Mouse (Mus musculus): Measurements from ENCODE around the gene Hist1h2bh. TPM values are rescaled to one million over a fixed set of nuclear protein-coding genes. Genes with fewer than 3 reads are reported as not detected.
A peak's percentile ranks its signal among the peaks of the same experiment; 100 is the strongest.

Hist1h2bh gene
- total RNA-seq, 2 experiments from 2014 or later: 1.8 to 2.2 TPM

DNA sequence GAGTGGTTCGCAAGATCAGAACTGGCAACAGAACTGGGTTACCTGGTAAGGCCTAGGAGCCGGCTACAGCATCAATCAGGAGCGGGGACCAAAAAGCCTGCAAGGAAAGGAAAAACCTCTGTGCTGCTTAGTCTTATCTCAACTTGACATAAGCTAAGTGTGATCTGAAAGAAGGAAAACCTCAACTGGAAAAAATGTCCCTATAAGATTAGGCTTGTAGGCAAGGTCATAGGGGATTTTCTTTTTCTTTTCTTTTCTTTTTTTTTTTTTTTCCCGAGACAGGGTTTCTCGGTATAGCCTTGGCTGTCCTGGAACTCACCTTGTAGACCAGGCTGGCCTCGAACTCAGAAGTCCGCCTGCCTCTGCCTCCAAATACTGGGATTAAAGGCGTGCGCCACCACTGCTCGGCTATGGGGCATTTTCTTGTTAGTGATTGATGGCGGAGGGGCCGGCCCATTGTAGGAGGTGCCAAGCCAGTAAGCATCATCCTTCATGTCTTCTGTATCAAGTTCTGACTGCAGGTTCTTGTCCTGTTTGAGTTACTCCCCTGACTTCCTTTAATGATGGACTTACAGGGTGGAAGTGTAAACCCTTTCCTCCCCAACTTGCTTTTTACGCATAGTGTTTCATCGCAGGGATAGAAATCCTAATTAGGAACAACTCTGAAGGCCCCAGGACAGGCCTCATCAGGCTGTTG is 36.2 kb downstream of the Hist1h2bh start:
- no peak for DNase-seq (ENCODE audit: low spot score in 2 of 2)

DNA sequence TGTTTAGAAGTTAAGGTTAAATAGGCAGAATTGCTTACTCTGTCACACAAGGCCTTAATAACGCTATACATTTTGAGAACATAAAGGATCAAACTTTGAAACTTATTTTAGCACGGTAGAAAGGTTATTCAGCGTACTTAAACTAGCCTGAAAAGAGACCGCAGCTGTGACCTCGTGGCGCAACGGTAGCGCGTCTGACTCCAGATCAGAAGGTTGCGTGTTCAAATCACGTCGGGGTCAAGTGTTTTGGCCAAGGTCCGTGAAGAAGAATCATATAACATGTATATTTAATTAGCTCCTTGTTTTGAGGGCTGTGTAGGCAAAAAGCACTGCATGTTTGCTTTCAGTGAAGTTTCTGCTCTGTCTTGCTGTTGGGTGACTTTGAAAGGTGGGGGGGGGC is 36.8 kb downstream of the Hist1h2bh start:
- peak; percentile 49 to 74 for DNase-seq (ENCODE audit: low spot score in 2 of 2)

DNA sequence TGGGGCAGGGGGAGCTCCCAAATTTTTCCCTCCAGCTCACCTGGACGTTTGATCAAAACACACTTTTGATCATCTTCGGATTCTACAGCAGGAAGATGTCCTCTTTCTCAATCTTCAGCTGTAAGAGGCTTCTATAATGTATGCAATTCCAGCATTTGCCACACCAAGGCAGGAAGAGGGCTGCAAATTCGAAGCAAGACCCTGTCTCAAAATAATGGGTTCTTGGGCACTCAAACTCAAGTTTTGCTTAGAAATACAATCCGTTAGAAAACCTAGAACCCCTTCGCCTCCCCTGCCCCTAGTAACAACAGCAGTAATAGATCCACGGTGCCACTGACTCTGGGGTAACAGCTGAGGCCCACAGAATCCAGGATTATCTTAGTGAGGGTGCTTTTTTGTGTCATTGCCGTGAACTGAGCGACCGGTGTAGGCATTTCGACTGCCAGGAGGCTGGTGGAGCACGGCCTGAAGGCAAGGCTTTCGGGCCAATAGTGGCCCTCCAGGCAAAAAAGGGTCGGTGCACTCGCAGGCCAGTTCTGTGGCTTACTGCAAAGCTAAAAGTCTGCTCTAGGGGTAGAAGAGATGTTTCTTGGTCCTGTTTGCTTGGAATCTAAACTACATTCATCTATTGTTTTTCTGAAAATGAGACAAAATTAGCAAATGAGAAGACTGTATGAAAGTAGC is 37.4 kb downstream of the Hist1h2bh start:
- no peak for DNase-seq (ENCODE audit: low spot score in 2 of 2)

DNA sequence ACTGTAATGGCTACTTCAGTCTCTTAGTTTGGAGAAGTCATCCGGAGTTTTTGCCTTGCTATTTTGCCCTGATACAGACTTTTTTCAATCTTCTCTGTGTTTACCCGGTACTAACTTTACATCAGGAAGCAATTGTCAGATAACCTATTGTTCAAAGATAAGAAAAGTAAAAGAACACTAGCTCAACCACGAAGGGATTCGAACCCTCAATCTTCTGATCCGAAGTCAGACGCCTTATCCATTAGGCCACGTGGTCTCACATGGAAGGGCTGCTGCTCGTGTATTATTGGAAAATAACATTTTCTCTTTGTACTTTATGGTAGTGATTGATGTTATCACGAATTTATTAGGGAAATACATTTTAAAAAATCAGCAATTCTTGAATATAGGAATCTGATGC is 39.4 kb downstream of the Hist1h2bh start:
- DNase-seq (ENCODE audit: low spot score in 2 of 2): peak in 1 of 2 experiments; percentile 70

DNA sequence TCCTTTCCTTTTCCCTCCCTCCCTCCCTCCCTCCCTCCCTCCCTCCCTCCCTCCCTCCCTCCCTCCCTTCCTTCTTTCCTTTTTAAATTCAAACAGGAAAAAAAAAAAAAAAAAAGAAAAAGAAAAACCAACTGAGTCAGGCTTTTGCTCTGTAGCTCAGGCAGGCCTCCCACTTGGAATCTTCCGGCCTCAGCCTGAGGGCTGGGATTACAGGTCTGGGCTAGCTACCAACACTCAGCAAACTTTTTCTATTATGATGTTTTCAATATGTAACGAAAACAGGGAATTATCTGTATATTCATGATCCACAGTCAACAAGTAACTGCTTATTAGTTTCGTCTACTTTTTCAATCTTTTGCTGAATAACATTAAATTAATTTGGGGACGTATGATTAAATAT is 40.3 kb downstream of the Hist1h2bh start:
- no peak for DNase-seq (ENCODE audit: low spot score in 2 of 2)

DNA sequence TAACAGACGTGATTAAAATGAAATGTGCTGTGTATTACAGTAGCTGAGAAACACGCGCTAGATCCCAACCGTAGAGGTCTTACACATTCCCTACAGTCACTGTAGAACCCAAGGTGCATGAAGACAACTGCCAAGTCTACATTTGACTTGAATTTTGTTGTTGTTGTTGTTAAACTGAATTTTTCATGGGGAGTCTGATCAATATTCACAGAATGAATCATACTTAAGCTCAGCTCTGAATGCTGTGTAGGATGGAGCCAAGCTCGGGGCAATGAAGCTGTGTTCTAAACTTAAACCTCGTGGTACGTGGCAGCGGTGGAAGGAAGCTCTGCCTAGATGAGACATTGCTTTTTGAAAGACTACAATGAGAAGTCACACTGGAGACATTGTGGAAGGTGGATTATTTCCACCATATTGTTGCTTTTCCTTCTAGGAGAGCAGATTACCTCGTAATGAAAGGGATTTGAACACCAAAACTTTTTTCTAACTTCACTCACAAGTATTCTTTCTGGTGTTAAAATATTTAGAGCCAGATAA is 41.1 kb downstream of the Hist1h2bh start:
- no peak for DNase-seq (ENCODE audit: low spot score in 2 of 2)

DNA sequence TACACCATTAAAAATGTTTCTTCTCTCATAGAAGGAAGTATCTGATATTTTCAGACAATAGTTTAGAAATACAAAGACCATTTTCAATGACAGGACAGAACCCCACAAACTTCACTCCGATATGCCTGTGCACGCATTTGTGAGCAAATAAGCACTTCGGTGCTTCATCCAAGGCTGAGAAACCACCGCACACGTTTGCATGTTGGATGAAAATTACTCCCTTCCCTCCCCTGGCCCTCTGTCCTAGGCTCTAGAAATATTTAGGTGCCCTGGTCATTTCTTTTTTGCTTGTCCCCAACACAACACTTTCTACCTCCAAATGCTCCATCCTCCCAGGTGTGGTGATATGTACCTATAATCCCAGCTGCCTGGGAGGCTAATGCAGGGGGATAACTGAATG is 41.7 kb downstream of the Hist1h2bh start:
- DNase-seq (ENCODE audit: low spot score in 2 of 2): no peak

DNA sequence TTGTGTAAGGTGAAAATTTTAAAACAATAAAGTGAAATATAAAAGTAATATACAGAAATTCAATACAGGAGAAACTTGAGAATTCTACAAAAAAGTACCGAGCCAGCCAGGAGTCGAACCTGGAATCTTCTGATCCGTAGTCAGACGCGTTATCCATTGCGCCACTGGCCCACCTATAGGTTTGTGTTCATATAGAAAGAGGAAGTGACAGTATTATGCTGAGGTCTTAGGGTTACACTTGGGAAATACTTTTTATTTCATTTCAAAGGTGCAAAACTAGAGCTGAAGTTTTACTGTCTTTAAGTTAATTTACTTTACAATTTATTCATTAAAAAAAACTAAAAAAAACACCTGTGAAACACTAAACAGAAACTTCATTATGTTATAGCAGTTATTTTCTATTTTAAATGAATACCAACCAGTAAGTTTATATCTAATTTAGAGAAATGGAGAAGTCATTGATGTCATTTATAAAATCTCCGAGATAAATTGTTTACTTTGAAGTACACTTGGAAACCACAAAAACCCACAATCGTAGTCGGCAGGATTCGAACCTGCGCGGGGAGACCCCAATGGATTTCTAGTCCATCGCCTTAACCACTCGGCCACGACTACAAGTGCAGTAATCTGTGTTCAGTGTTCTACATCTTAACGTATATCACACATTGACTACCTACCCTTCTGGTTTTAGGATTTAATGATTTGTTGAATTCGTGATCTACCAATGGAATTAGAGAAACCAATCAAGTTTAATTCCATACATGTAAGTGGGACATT is 42.6 kb downstream of the Hist1h2bh start:
- DNase-seq (ENCODE audit: low spot score in 2 of 2): peak; percentile 41 to 62

DNA sequence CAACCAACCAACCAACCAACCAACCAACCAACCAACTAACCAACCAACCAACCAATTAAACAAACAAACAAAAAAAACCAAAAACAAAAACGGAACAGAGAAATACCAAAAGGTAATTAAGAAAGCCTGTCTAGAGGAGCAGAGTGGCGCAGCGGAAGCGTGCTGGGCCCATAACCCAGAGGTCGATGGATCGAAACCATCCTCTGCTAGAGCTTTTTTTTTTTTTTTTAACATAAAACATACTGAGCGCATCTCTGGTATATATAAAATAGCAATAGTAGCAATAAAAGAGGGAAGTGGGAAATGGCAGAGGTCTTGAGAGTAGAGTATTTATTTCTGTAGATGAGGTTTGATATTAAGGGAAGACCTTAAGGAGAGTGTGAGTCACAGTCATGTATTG is 43.2 kb downstream of the Hist1h2bh start:
- no peak for DNase-seq (ENCODE audit: low spot score in 2 of 2)

DNA sequence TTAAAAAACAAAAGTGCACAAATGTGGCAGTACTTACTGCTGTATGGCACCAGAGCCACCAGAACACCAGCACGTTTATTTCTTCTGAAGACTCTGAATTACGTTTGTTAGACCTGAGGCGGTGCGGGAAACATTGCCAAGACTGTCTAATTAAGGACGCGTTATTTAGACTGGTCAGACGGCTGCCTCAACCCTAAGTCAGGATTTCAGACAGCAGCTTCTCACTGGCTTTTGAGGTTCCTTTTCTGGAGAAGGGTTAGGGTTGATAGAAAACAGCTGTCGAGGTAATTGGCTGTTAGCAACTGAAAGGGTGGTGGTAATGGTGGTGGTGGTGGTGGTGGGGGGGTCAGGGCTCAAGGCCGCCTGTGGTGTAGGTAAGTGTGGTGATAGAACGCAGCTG is 44.5 kb downstream of the Hist1h2bh start:
- DNase-seq (ENCODE audit: low spot score in 2 of 2): no peak

DNA sequence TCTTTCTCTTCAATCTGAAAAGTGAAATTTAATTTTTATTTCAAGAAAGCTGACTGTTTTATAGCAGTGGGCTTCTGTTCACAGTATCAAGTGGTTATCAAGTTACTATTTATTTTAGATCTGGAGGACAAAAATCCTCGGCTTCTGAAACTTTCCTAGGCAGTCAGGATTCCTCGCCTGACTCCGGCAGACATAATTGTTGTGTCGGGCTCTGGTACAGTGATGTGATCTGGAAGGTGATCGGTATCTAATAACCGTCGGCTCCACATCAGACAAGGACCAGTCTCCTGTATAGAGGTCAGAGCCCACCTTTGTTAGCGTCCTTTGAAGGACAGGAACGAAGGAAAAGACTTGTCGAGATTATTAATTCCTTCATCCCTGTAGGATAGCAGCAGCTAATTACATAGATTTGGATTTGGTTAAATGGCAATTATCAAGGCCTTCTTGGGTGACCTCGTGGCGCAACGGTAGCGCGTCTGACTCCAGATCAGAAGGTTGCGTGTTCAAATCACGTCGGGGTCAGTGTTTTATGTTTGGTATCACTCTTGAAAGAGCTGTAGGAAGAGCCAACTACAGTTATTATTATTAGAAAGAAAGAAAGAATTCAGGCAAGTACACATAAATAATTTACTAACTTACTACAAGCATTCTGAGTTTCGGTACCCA is 45.4 kb downstream of the Hist1h2bh start:
- DNase-seq (ENCODE audit: low spot score in 2 of 2): peak in 1 of 2 experiments; percentile 48

DNA sequence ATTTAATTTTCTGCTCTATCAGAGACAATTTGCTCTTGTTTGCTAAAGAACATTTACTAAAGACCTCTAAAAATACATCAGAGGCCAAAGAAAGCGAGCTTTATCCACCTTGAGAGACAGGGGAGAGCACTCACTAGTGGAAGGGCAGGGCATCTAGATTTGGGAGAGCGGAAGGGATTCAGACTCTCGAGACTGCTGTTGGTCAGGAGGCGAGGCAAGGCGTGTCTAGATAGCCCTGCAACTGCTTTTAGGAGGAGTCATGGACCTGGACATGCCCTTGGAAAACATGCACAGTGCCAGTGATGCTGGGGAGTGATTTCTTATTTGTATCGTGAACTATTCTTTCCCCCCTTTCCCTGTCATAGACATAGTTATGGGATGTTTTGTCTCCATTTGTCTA is 47.7 kb downstream of the Hist1h2bh start:
- DNase-seq (ENCODE audit: low spot score in 2 of 2): no peak

DNA sequence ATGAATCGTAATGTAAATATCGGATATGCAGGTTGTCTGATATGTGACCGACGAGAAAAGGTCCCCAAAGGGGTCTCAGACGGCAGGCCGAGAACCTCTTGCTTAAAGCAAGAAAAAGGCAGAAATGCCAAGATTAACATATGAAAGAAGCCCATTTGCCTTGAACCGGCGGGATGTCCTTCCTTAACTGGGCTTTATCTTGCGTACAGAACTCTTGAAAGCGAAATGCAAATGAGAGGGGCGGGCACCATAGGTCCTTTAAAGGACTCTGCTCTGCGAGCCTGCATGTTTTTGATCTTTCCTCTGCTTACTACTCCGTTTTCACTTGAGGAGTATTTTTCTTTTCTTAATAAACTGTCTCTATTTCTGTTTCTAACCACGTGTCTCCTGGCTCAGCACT is 51.2 kb downstream of the Hist1h2bh start:
- DNase-seq (ENCODE audit: low spot score in 2 of 2): no peak

Small RNAs within 50 kb of the gene (microRNA-seq; reads per million reads assigned to microRNA genes)
- gene Gm44297 (ENCODE audit: borderline number of aligned reads in 2 of 2) (0 reads per million in 2 experiments), gene Gm44359 (ENCODE audit: borderline number of aligned reads in 2 of 2) (0 reads per million in 2 experiments), gene Gm44394 (ENCODE audit: borderline number of aligned reads in 2 of 2) (0 reads per million in 2 experiments), gene n-TStga1 (ENCODE audit: borderline number of aligned reads in 2 of 2) (0.95 to 1.2 reads per million in 2 experiments)

Other genes starting within 250 kb of the Hist1h2bh start
- gene Zfp322a, start 174.2 kb downstream of the Hist1h2bh start, total RNA-seq (2021): 10 to 100 TPM; 15.0 to 18.5 TPM
- gene Abt1, start 119.5 kb downstream of the Hist1h2bh start, total RNA-seq (2021): 1 to 10 TPM; 7.9 to 8.4 TPM
- gene Btn1a1, start 77.5 kb downstream of the Hist1h2bh start, total RNA-seq (2021): under 1 TPM in 1 of 2 experiments, not detected in 1; 0.10 TPM
- gene Btn2a2, start 54.5 kb downstream of the Hist1h2bh start, total RNA-seq (2021): not detected
- gene Hist1h4h, start 12.3 kb downstream of the Hist1h2bh start, total RNA-seq (2021): 100 to 1,000 TPM; 400 to 445 TPM
- 10 to 100 TPM in 1 of 2 experiments, 1 to 10 TPM in 1; 8.5 to 12.6 TPM for gene Hist1h2af, start 9.5 kb downstream of the Hist1h2bh start, total RNA-seq (2021)
- 1 to 10 TPM; 3.8 to 4.7 TPM for gene Hist1h3g, start 8.0 kb downstream of the Hist1h2bh start, total RNA-seq (2021)
- 10 to 100 TPM; 12.6 to 12.7 TPM for gene Hist1h3f, start 660 bp upstream of the Hist1h2bh start, total RNA-seq (2021)
- gene Hist1h4f, start 8.3 kb upstream of the Hist1h2bh start, total RNA-seq (2021): 10 to 100 TPM; 32.5 to 41.1 TPM
- 1 to 10 TPM; 1.5 to 1.6 TPM for gene Hist1h1d, start 9.9 kb upstream of the Hist1h2bh start, total RNA-seq (2021)
- 10 to 100 TPM; 31.7 to 35.9 TPM for gene Hist1h3e, start 19.0 kb upstream of the Hist1h2bh start, total RNA-seq (2021)
- 1 to 10 TPM; 2.9 to 3.8 TPM for gene Hist1h2ae, start 27.8 kb upstream of the Hist1h2bh start, total RNA-seq (2021)
- 10 to 100 TPM; 54.4 to 56.8 TPM for gene Hist1h2bg, start 28.0 kb upstream of the Hist1h2bh start, total RNA-seq (2021)
- gene Hist1h2bf, start 30.8 kb upstream of the Hist1h2bh start, total RNA-seq (2021): 10 to 100 TPM; 15.9 to 21.9 TPM
- gene Hist1h2ad, start 31.0 kb upstream of the Hist1h2bh start, total RNA-seq (2021): 1 to 10 TPM; 5.6 to 6.1 TPM
- 1 to 10 TPM; 3.2 to 3.9 TPM for gene Hist1h3d, start 32.4 kb upstream of the Hist1h2bh start, total RNA-seq (2021)
- gene Hist1h4d, start 38.2 kb upstream of the Hist1h2bh start, total RNA-seq (2021): 100 to 1,000 TPM; 125 to 153 TPM
- gene Hist1h2be, start 77.7 kb upstream of the Hist1h2bh start, total RNA-seq (2021): 10 to 100 TPM in 1 of 2 experiments, 1 to 10 TPM in 1; 9.3 to 13.3 TPM
- gene Hist1h1e, start 79.2 kb upstream of the Hist1h2bh start, total RNA-seq (2021): 10 to 100 TPM; 33.6 to 39.8 TPM
- 1 to 10 TPM; 2.0 to 2.2 TPM for gene Hist1h2ac, start 140.6 kb upstream of the Hist1h2bh start, total RNA-seq (2021)
- gene Hist1h2bc, start 140.8 kb upstream of the Hist1h2bh start, total RNA-seq (2021): 100 to 1,000 TPM; 115 to 172 TPM
- not detected for gene Hist1h1t, start 152.4 kb upstream of the Hist1h2bh start, total RNA-seq (2021)
- gene Hist1h4c, start 155.1 kb upstream of the Hist1h2bh start, total RNA-seq (2021): 10 to 100 TPM; 79.0 to 94.6 TPM
- 10 to 100 TPM; 33.3 to 45.6 TPM for gene Hfe, start 167.5 kb upstream of the Hist1h2bh start, total RNA-seq (2021)
- gene Hist1h1c, start 195.4 kb upstream of the Hist1h2bh start, total RNA-seq (2021): 100 to 1,000 TPM; 157 to 187 TPM
- gene Hist1h3c, start 202.2 kb upstream of the Hist1h2bh start, total RNA-seq (2021): 1 to 10 TPM; 4.6 to 5.4 TPM
- 10 to 100 TPM; 16.2 to 17.9 TPM for gene Hist1h2bb, start 203.3 kb upstream of the Hist1h2bh start, total RNA-seq (2021)
- gene Hist1h2ab, start 207.7 kb upstream of the Hist1h2bh start, total RNA-seq (2021): 10 to 100 TPM; 19.4 to 19.5 TPM
- gene Hist1h3b, start 208.9 kb upstream of the Hist1h2bh start, total RNA-seq (2021): 10 to 100 TPM; 16.4 to 23.4 TPM
- 10 to 100 TPM; 61.2 to 90.4 TPM for gene Hist1h4b, start 213.6 kb upstream of the Hist1h2bh start, total RNA-seq (2021)
- gene Hist1h4a, start 217.8 kb upstream of the Hist1h2bh start, total RNA-seq (2021): 10 to 100 TPM; 21.6 to 23.4 TPM
- 10 to 100 TPM; 18.1 to 28.1 TPM for gene Hist1h3a, start 219.0 kb upstream of the Hist1h2bh start, total RNA-seq (2021)
- 10 to 100 TPM in 1 of 2 experiments, 1 to 10 TPM in 1; 7.1 to 14.2 TPM for gene Hist1h1a, start 220.3 kb upstream of the Hist1h2bh start, total RNA-seq (2021)
- not detected for gene Trim38, start 226.5 kb upstream of the Hist1h2bh start, total RNA-seq (2021)

Data from adrenal gland, adult 18-20 months (tissue).